Mouse (Mus musculus): ENCODE measurements at regions not wholly inside any gene's neighbourhood (a gene's known extent, or its start where the extent isn't known, plus 50 kb on each side); places are given as distances from the start of the nearest gene placed in this dataset.

DNA sequence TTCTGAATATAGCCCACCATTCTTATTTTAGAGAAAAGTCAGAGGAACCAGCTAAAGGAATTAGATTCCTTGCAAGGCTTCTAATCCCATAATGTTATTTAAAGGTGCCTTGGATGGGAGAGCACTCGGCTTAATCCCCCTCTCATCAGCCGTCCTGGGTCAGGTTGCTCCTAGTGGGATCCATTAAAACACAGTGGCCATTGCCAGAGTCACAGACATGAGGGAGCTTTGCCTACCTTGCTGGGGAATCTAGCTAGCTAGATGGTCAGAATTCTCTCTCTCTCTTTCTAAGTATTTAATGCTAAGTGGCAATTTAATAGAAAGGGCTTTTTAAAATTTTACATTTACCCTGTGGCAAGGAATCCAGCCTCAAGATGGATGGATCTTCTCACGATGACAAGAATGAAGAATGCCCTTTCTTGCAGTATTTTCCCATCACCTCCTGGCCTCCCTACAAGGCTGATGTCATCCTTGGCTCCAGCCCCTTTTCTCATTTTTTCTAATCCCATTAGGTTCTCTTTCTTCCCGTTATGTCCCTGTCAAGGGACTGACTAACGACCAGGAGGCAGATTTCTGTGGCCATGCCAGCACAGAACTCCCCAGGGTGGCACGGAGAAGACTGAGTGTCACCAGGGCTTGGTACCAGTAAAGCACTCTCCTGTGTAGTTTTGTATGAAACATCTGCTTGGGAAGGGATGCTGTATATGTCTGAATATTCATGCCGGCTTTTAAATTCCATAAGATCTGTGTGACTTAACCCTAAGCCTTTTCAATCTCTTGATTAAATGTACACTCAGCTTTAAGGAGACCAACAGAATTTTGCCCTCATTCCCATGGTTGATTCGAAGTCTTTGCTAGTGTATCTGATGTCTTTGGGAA, 124.0 kb upstream of the Ubash3b start:
- TF ChIP-seq CTCF (IDR thresholded peaks at IDR 0.05; ENCODE audit: insufficient read depth, low read length) (no peak), POLR2A (IDR thresholded peaks at IDR 0.05; ENCODE audit: borderline replicate concordance, extremely low read depth, low read depth, low read length) (no peak)
